Mouse (Mus musculus): ENCODE measurements around the gene Usp30.

DNA sequence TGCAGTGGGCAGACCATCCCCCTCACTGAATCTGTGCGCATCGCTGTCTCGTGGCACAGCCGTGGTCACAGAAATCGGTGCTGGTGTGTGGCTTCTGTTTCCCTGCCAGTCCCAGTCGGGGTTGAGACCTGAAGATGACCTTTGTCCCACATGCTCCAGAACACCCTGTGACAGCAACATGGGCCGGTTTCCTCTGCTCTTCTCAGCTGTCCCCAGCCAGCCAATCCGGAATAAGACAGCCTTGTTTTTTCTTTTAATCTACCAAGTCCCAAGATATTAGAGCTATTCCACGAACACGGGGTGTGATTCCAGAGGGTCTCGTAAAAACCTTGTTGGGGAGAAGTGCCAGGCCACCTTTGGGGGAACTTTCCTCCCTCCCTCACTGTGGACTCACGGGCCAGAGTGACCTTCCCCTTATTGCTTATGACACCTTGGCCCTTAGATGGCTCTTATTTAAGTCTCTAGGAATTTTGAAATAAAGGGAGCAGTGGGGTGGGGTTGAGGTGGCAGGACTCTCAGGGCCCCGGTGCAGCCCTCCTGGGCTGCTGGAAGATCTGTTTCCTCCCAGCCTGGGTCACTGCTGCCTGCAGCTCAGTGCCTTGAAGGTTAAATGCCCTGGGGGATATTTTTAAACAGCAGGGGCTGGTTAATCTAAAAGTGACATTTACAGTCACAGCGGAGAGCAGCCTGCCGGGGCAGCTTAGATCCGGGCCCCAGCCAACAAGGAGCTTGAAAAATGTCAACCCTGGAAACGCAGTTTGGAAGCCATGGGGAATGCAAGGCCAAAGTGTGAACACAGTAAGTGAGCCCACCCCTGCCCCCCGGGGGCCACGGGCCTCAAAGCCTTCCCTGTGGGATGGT is 81.0 kb downstream of the Usp30 start, which contains the start of gene Acacb:
- TF ChIP-seq CTCF (IDR thresholded peaks at IDR 0.05; ENCODE audit: control insufficient read depth, insufficient read depth, insufficient replicate concordance, low read depth, low read length) (no peak), POLR2A (IDR thresholded peaks at IDR 0.05; ENCODE audit: control insufficient read depth, low read depth, low read length) (no peak)

All from testis, adult 2 months (tissue).